In genomic region chr4:48038847-48039246, GRCm38 (mm10) we compare ENCODE assay signal across 28 mouse cellular contexts. TPM values are rescaled to one million over a fixed set of nuclear protein-coding genes. Genes with fewer than 3 reads are reported as not detected.
"Had no signal": no experiment of that assay in that cellular context is flagged by ENCODE, and none has a peak within 500 bp of the region (broad histone marks: within the 10 kb centered on the region; RNA-seq: fewer than 3 reads in every experiment).

No protein-coding gene starts in this region.

- H3K36me3 ChIP-seq: embryonic facial prominence, embryonic 10.5 days; embryonic facial prominence, embryonic 12.5 days; embryonic facial prominence, embryonic 13.5 days; embryonic facial prominence, embryonic 15.5 days; forebrain, embryonic 10.5 days; forebrain, embryonic 12.5 days; forebrain, embryonic 15.5 days had no signal

- H3K9ac ChIP-seq: embryonic facial prominence, embryonic 12.5 days; embryonic facial prominence, embryonic 13.5 days; embryonic facial prominence, embryonic 15.5 days; forebrain, embryonic 12.5 days; forebrain, embryonic 13.5 days; forebrain, embryonic 15.5 days; forebrain, postnatal 0 days had no signal

- H3K4me3 ChIP-seq: embryonic facial prominence, embryonic 10.5 days; embryonic facial prominence, embryonic 12.5 days; embryonic facial prominence, embryonic 13.5 days; embryonic facial prominence, embryonic 15.5 days; erythroblast, embryonic 14.5 days; forebrain, embryonic 10.5 days; forebrain, embryonic 12.5 days; forebrain, embryonic 13.5 days; forebrain, embryonic 15.5 days; gastrocnemius, adult 2 months had no signal

- H3K4me2 ChIP-seq: embryonic facial prominence, embryonic 12.5 days; embryonic facial prominence, embryonic 15.5 days; forebrain, embryonic 12.5 days; forebrain, embryonic 13.5 days; forebrain, embryonic 15.5 days had no signal

- DNase-seq: cerebellum, adult 18-20 months; cerebellum, adult 2 months; cerebellum, adult 8-10 months; cerebellum, adult 9-10 months; cerebellum, adult 9-11 months; cerebellum, postnatal 10 days; cerebellum, postnatal 14 days; cerebellum, postnatal 25 days; cerebellum, postnatal 36 days; embryo, embryonic 11 days; forebrain, postnatal 0 days; gastrocnemius, adult 2 months; gastrocnemius, postnatal 10 days; gastrocnemius, postnatal 14 days; gastrocnemius, postnatal 25 days; gastrocnemius, postnatal 36 days; heart, adult 18-20 months had no signal

- H3K27ac ChIP-seq: embryonic facial prominence, embryonic 10.5 days; forebrain, embryonic 10.5 days; forebrain, embryonic 12.5 days; forebrain, embryonic 13.5 days; forebrain, embryonic 15.5 days had no signal

- H3K9me3 ChIP-seq: embryonic facial prominence, embryonic 10.5 days; embryonic facial prominence, embryonic 12.5 days; embryonic facial prominence, embryonic 13.5 days; embryonic facial prominence, embryonic 15.5 days; forebrain, embryonic 10.5 days; forebrain, embryonic 12.5 days; forebrain, embryonic 13.5 days; forebrain, embryonic 15.5 days had no signal

- H3K27me3 ChIP-seq: embryonic facial prominence, embryonic 12.5 days; embryonic facial prominence, embryonic 13.5 days; embryonic facial prominence, embryonic 15.5 days; forebrain, embryonic 12.5 days; forebrain, embryonic 13.5 days; forebrain, embryonic 15.5 days had no signal

- ATAC-seq: forebrain, embryonic 13.5 days; forebrain, embryonic 14.5 days; forebrain, embryonic 15.5 days; forebrain, embryonic 16.5 days; forebrain, postnatal 0 days had no signal

RNA-seq across cellular contexts. Expression of gene Nr4a3, which starts 6.1 kb away (rescaled TPM):
- polyA plus RNA-seq: erythroblast, embryonic 14.5 days had no signal
